Mouse (Mus musculus): ENCODE data around the gene Gm13693. TPM values are rescaled to one million over a fixed set of nuclear protein-coding genes. Genes with fewer than 3 reads are reported as not detected.
"Not testable (repeated sequence)": the region's sequence is repeated elsewhere in the genome, so short reads cannot be mapped to it uniquely, and the experiment has no call there.

Gene Gm13693
- total RNA-seq (2014; rRNA removed; ENCODE audit: low replicate concordance) (not detected in 2 replicates), polyA plus RNA-seq (2015; fragmentation: Nextera tagmentation; extraction: Ambion mirVana) (not detected in 2 replicates)

DNA sequence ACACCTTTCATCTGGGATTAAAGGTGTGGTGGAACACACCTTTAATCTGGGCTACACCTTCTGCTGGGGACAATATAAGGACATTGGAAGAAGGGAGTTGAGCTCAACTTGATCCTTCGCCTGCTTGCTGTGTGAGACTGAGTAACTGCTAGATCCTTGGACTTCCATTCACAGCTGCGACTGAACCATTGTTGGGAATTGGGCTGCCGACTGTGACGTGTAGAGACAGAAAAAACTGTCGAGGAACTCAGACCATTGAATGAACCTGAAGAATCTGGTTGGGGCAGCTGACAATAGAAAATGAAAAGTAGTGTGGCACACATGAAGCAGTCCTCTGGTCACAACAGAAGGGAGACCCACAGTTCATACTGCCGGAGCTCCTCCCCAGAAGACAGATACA is at the start of gene Gm13693:
TSS of gene Gm13693 (plus strand) at position 301 of the 400 bp plus-strand sequence.
- ATAC-seq (ENCODE audit: insufficient read depth, low read depth), result not testable (repeated sequence)

DNA sequence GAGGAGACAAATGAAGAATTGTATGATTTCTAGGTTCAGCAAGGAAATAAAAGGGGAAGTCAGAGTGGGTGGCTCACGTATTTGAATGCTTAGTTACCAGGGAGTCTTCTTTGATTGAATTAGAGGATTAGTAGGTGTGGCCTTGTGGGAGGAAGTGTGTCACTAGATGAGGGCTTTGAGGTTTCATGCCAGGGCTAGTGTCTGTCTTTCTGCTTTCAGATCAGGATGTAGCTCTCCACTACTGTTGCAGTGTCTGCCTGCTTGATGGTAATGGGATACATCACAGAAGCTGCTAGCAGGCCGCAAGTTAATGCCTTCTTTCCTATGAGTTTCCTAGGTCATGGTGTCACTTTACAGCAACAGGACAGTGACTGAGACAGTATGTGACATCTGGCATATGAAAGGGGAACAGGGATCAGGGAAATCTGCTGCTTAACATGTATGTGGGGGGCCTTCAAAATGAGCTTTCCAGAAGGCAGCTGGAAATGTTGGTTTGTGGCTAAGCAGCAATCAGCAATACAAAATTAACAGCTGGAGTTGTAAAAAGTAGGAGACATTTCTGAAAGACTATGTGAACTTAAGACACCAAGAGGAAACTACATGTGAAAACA is 31.7 kb upstream of the Gm13693 start:
- DNase-seq (ENCODE audit: low spot score) (no peak), ATAC-seq (ENCODE audit: insufficient read depth, low read depth) (no peak)
- no peak overlapping the region for H3K9ac ChIP-seq (replicated peaks; ENCODE audit: low read depth, low read length)
- H3K4me3 ChIP-seq (ENCODE audit: low read depth, low read length), result no peak overlapping the region
- 68% methylated on average over 2 of the region's 2 CpGs for WGBS
- no peaks in the 10 kb centered on the region for H3K36me3 ChIP-seq (replicated peaks; ENCODE audit: control insufficient read depth, insufficient read depth, low read length)
- H3K4me2 ChIP-seq (ENCODE audit: low read depth, low read length), result no peak overlapping the region
- no peaks in the 10 kb centered on the region for H3K4me1 ChIP-seq (ENCODE audit: control insufficient read depth, insufficient read depth)
- no peaks in the 10 kb centered on the region for H3K9me3 ChIP-seq (replicated peaks; ENCODE audit: control insufficient read depth, low read length)
- no peak overlapping the region for H3K27ac ChIP-seq (ENCODE audit: low read depth)
- no peaks in the 10 kb centered on the region for H3K27me3 ChIP-seq (ENCODE audit: control insufficient read depth, insufficient read depth, low read length)
- TF ChIP-seq CTCF (IDR thresholded peaks at IDR 0.05; ENCODE audit: low read depth) (no peak), EP300 (IDR thresholded peaks at IDR 0.05; ENCODE audit: low read depth) (no peak)

More for the DNA sequence above, at the start of gene Gm13693:
- H3K9ac ChIP-seq (replicated peaks; ENCODE audit: low read depth, low read length); H3K4me3 ChIP-seq (ENCODE audit: low read depth, low read length); H3K4me2 ChIP-seq (ENCODE audit: low read depth, low read length); H3K9me3 ChIP-seq (replicated peaks; ENCODE audit: control insufficient read depth, low read length); DNase-seq (ENCODE audit: low spot score); H3K27ac ChIP-seq (ENCODE audit: low read depth); H3K27me3 ChIP-seq (ENCODE audit: control insufficient read depth, insufficient read depth, low read length); H3K36me3 ChIP-seq (replicated peaks; ENCODE audit: control insufficient read depth, insufficient read depth, low read length); H3K4me1 ChIP-seq (ENCODE audit: control insufficient read depth, insufficient read depth): not testable (repeated sequence)
- no CpG with 5 or more reads among the region's 6 CpGs for whole genome bisulfite sequencing

GRCm38 (mm10) chr2:83940931-83941361 is 20.4 kb upstream of the Gm13693 start, which contains the start of gene Zswim2:
Gene Zswim2 (minus strand): TSS chr2:83941228.
- ATAC-seq (ENCODE audit: insufficient read depth, low read depth) (no peak), DNase-seq (ENCODE audit: low spot score) (no peak)
- H3K4me2 ChIP-seq (ENCODE audit: low read depth, low read length), result peak within 1 kb of the TSS; percentile 46
- no peaks in the 10 kb centered on the region for H3K27me3 ChIP-seq (ENCODE audit: control insufficient read depth, insufficient read depth, low read length)
- H3K4me1 ChIP-seq (ENCODE audit: control insufficient read depth, insufficient read depth), result peaks cover 6% of the 10 kb centered on the region; the same call in 1 of the 2 replicates
- 0 out of 2 replicates have a peak within 1 kb of the TSS, but pooled peaks have one; percentile 3 for H3K4me3 ChIP-seq (ENCODE audit: low read depth, low read length)
- no peak within 1 kb of the TSS for H3K27ac ChIP-seq (ENCODE audit: low read depth)
- TF ChIP-seq CTCF (IDR thresholded peaks at IDR 0.05; ENCODE audit: low read depth) (no peak), EP300 (IDR thresholded peaks at IDR 0.05; ENCODE audit: low read depth) (no peak)
- 3% methylated on average over 20 of the region's 20 CpGs for WGBS
- no peaks in the 10 kb centered on the region for H3K9me3 ChIP-seq (replicated peaks; ENCODE audit: control insufficient read depth, low read length)
- no peak within 1 kb of the TSS for H3K9ac ChIP-seq (replicated peaks; ENCODE audit: low read depth, low read length)
- no peaks in the 10 kb centered on the region for H3K36me3 ChIP-seq (replicated peaks; ENCODE audit: control insufficient read depth, insufficient read depth, low read length)

- Histone ChIP-seq H3K9me3 (replicated peaks; ENCODE audit: control insufficient read depth, low read length) (no peaks in the 10 kb centered on the region), H3K4me1 (ENCODE audit: control insufficient read depth, insufficient read depth) (peaks cover 6% of the 10 kb centered on the region; the same call in 1 of the 2 replicates), H3K4me2 (ENCODE audit: low read depth, low read length) (peak overlapping the region; percentile 46), H3K27me3 (ENCODE audit: control insufficient read depth, insufficient read depth, low read length) (no peaks in the 10 kb centered on the region), H3K27ac (ENCODE audit: low read depth) (no peak overlapping the region), H3K36me3 (replicated peaks; ENCODE audit: control insufficient read depth, insufficient read depth, low read length) (no peaks in the 10 kb centered on the region), H3K4me3 (ENCODE audit: low read depth, low read length) (no peak overlapping the region), H3K9ac (replicated peaks; ENCODE audit: low read depth, low read length) (no peak overlapping the region)
- no peak for ATAC-seq (ENCODE audit: insufficient read depth, low read depth)
- TF ChIP-seq CTCF (IDR thresholded peaks at IDR 0.05; ENCODE audit: low read depth) (no peak), EP300 (IDR thresholded peaks at IDR 0.05; ENCODE audit: low read depth) (no peak)
- no peak for DNase-seq (ENCODE audit: low spot score)
- 35% methylated on average over 3 of the region's 3 CpGs for WGBS
These were observed 19.9 kb upstream of the Gm13693 start for GRCm38 (mm10) chr2:83941378-83941777.

DNA sequence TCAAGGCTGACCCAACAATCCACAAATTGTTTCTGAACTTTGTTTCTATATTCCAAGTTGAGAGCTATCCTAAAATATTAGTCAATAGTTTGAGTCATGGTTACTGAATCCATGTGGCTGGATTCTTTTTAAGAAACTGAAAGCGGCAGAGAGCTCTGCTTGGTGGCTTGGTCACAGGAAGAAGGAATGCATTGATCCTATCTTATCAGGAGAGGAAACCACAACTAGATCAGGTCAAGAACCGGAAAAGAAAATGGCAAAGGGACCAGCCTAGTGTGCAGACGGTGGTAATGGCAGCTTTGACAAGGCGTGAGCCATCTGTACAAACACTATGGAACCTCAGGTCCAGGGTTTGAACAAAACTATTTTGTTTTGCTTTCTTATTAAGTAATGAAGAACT is 19.5 kb upstream of the Gm13693 start:
- no peak for DNase-seq (ENCODE audit: low spot score)
- Histone ChIP-seq H3K4me2 (ENCODE audit: low read depth, low read length) (no peak overlapping the region), H3K9ac (replicated peaks; ENCODE audit: low read depth, low read length) (no peak overlapping the region), H3K9me3 (replicated peaks; ENCODE audit: control insufficient read depth, low read length) (no peaks in the 10 kb centered on the region), H3K4me1 (ENCODE audit: control insufficient read depth, insufficient read depth) (peaks cover 6% of the 10 kb centered on the region; the same call in 1 of the 2 replicates), H3K36me3 (replicated peaks; ENCODE audit: control insufficient read depth, insufficient read depth, low read length) (no peaks in the 10 kb centered on the region), H3K27me3 (ENCODE audit: control insufficient read depth, insufficient read depth, low read length) (no peaks in the 10 kb centered on the region), H3K4me3 (ENCODE audit: low read depth, low read length) (no peak overlapping the region), H3K27ac (ENCODE audit: low read depth) (no peak overlapping the region)
- no peak for TF ChIP-seq EP300 (IDR thresholded peaks at IDR 0.05; ENCODE audit: low read depth)
- TF ChIP-seq CTCF (IDR thresholded peaks at IDR 0.05; ENCODE audit: low read depth), result no peak
- ATAC-seq (ENCODE audit: insufficient read depth, low read depth), result no peak
- WGBS, result 40% methylated on average over 4 of the region's 4 CpGs

DNA sequence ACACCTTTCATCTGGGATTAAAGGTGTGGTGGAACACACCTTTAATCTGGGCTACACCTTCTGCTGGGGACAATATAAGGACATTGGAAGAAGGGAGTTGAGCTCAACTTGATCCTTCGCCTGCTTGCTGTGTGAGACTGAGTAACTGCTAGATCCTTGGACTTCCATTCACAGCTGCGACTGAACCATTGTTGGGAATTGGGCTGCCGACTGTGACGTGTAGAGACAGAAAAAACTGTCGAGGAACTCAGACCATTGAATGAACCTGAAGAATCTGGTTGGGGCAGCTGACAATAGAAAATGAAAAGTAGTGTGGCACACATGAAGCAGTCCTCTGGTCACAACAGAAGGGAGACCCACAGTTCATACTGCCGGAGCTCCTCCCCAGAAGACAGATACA is 5.9 kb upstream of the Gm13693 start, which contains the start of gene Gm13698:
TSS of gene Gm13698 (plus strand) at position 301 of the 400 bp plus-strand sequence.
- not testable (repeated sequence) for DNase-seq (ENCODE audit: low spot score); H3K4me2 ChIP-seq (ENCODE audit: low read depth, low read length); H3K36me3 ChIP-seq (replicated peaks; ENCODE audit: control insufficient read depth, insufficient read depth, low read length); H3K9ac ChIP-seq (replicated peaks; ENCODE audit: low read depth, low read length); H3K4me1 ChIP-seq (ENCODE audit: control insufficient read depth, insufficient read depth); H3K27ac ChIP-seq (ENCODE audit: low read depth); ATAC-seq (ENCODE audit: insufficient read depth, low read depth); H3K27me3 ChIP-seq (ENCODE audit: control insufficient read depth, insufficient read depth, low read length); H3K4me3 ChIP-seq (ENCODE audit: low read depth, low read length); H3K9me3 ChIP-seq (replicated peaks; ENCODE audit: control insufficient read depth, low read length)
- no CpG with 5 or more reads among the region's 6 CpGs for WGBS

GRCm38 (mm10) chr2:83967013-83967412 is 5.7 kb downstream of the Gm13693 start, which contains the start of gene Gm13695:
Gene Gm13695 (plus strand): TSS chr2:83967313.
- DNase-seq (ENCODE audit: low spot score); H3K9ac ChIP-seq (replicated peaks; ENCODE audit: low read depth, low read length); H3K36me3 ChIP-seq (replicated peaks; ENCODE audit: control insufficient read depth, insufficient read depth, low read length); H3K27ac ChIP-seq (ENCODE audit: low read depth); ATAC-seq (ENCODE audit: insufficient read depth, low read depth); H3K4me3 ChIP-seq (ENCODE audit: low read depth, low read length); H3K4me1 ChIP-seq (ENCODE audit: control insufficient read depth, insufficient read depth); H3K27me3 ChIP-seq (ENCODE audit: control insufficient read depth, insufficient read depth, low read length); H3K4me2 ChIP-seq (ENCODE audit: low read depth, low read length); H3K9me3 ChIP-seq (replicated peaks; ENCODE audit: control insufficient read depth, low read length): not testable (repeated sequence)
- no CpG with 5 or more reads among the region's 6 CpGs for WGBS

DNA sequence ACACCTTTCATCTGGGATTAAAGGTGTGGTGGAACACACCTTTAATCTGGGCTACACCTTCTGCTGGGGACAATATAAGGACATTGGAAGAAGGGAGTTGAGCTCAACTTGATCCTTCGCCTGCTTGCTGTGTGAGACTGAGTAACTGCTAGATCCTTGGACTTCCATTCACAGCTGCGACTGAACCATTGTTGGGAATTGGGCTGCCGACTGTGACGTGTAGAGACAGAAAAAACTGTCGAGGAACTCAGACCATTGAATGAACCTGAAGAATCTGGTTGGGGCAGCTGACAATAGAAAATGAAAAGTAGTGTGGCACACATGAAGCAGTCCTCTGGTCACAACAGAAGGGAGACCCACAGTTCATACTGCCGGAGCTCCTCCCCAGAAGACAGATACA is 11.5 kb downstream of the Gm13693 start, which contains the start of gene Gm13696:
TSS of gene Gm13696 (plus strand) at position 301 of the 400 bp plus-strand sequence.
- H3K9ac ChIP-seq (replicated peaks; ENCODE audit: low read depth, low read length); H3K9me3 ChIP-seq (replicated peaks; ENCODE audit: control insufficient read depth, low read length); H3K4me3 ChIP-seq (ENCODE audit: low read depth, low read length); H3K4me1 ChIP-seq (ENCODE audit: control insufficient read depth, insufficient read depth); H3K27ac ChIP-seq (ENCODE audit: low read depth); ATAC-seq (ENCODE audit: insufficient read depth, low read depth); H3K27me3 ChIP-seq (ENCODE audit: control insufficient read depth, insufficient read depth, low read length); DNase-seq (ENCODE audit: low spot score); H3K36me3 ChIP-seq (replicated peaks; ENCODE audit: control insufficient read depth, insufficient read depth, low read length); H3K4me2 ChIP-seq (ENCODE audit: low read depth, low read length): not testable (repeated sequence)
- WGBS, result no CpG with 5 or more reads among the region's 6 CpGs

Data from heart, postnatal 0 days (tissue).